Mouse (Mus musculus) forebrain, embryonic 12.5 days (tissue): ENCODE data around the gene Mphosph8. TPM values are rescaled to one million over a fixed set of nuclear protein-coding genes. Genes with fewer than 3 reads are reported as not detected.

Source experiments
- ATAC-seq: fragments of 200-750 bp; cut with Nextera tagmentation; 2 replicates; pipeline ENCODE4 v1.8.0; 2017; ENCODE audit warnings: moderate TSS enrichment; ENCODE audit not compliant: low FRiP score
- H3K27ac ChIP-seq: fragments of 300-500 bp; sonication (generic); 2 replicates; pipeline ENCODE4 v1.5.1; 2016; ENCODE audit warnings: mild to moderate bottlenecking
- H3K27me3 ChIP-seq: fragments of 300-500 bp; sonication (generic); 2 replicates; pipeline ENCODE4 v1.6.1; 2016; ENCODE audit warnings: mild to moderate bottlenecking
- H3K36me3 ChIP-seq: fragments of 300-500 bp; sonication (generic); replicated peaks from 2 replicates; pipeline ENCODE4 v1.6.1; 2016; ENCODE audit warnings: mild to moderate bottlenecking
- H3K4me1 ChIP-seq: fragments of 300-500 bp; sonication (generic); 2 replicates; pipeline ENCODE4 v1.6.1; 2016
- H3K4me2 ChIP-seq: fragments of 300-500 bp; sonication (generic); 2 replicates; pipeline ENCODE4 v1.6.1; 2016; ENCODE audit warnings: mild to moderate bottlenecking, moderate library complexity
- H3K4me3 ChIP-seq: fragments of 300-500 bp; sonication (generic); replicated peaks from 2 replicates; pipeline ENCODE4 v1.5.1; 2016; ENCODE audit warnings: mild to moderate bottlenecking
- H3K9ac ChIP-seq: fragments of 300-500 bp; sonication (generic); 2 replicates; pipeline ENCODE4 v1.6.1; 2016; ENCODE audit warnings: mild to moderate bottlenecking
- H3K9me3 ChIP-seq: fragments of 300-500 bp; sonication (generic); 2 replicates; pipeline ENCODE4 v1.6.1; 2016
- WGBS: fragments of 180-500 bp; shearing (Covaris S2); methylation state at CpG from one replicate; pipeline ENCODE4 v1.1.7; 2016; 5-methylcytosine and 5-hydroxymethylcytosine counted together
- polyA plus RNA-seq: library from polyadenylated mRNA; unstranded; fragments of >200 nt; fragmentation: Nextera tagmentation; extraction: Ambion mirVana; gene quantifications from 2 replicates; pipeline ENCODE4 v1.2.1, GENCODE M21; 2016

Mphosph8 gene
- polyA plus RNA-seq = 53.6 and 57.2 TPM in 2 replicates

GRCm38 (mm10) chr14:56667969-56668802 lies at the start of gene Mphosph8:
TSS of gene Mphosph8 (plus strand) at chr14:56668248.
- peak within 1 kb of the TSS; percentile 87 for H3K9ac ChIP-seq
- H3K4me2 ChIP-seq = peak within 1 kb of the TSS; percentile 77
- WGBS = under 1% methylated on average over 70 of the region's 70 CpGs
- H3K36me3 ChIP-seq = peaks cover 8% of the 10 kb centered on the region
- peaks cover 25% of the 10 kb centered on the region for H3K4me1 ChIP-seq
- peak within 1 kb of the TSS; percentile 95 for H3K27ac ChIP-seq
- no peaks in the 10 kb centered on the region for H3K27me3 ChIP-seq
- peak; percentile 100 for ATAC-seq
- peak within 1 kb of the TSS; percentile 65 for H3K4me3 ChIP-seq
- H3K9me3 ChIP-seq = no peaks in the 10 kb centered on the region

- Histone ChIP-seq H3K27ac (no peak overlapping the region), H3K4me3 (no peak overlapping the region), H3K4me1 (no peaks in the 10 kb centered on the region), H3K36me3 (no peaks in the 10 kb centered on the region), H3K27me3 (no peaks in the 10 kb centered on the region), H3K4me2 (no peak overlapping the region), H3K9me3 (no peaks in the 10 kb centered on the region), H3K9ac (no peak overlapping the region)
- 92% methylated on average over 8 of the region's 8 CpGs for WGBS
- no peak for ATAC-seq
Measured at GRCm38 (mm10) chr14:56620425-56620824, 47.6 kb upstream of the Mphosph8 start.

GRCm38 (mm10) chr14:56626202-56626601 lies 41.8 kb upstream of the Mphosph8 start:
- WGBS = 91% methylated on average over 4 of the region's 4 CpGs
- ATAC-seq = no peak

GRCm38 (mm10) chr14:56628336-56628735 lies 39.7 kb upstream of the Mphosph8 start:
- Histone ChIP-seq H3K4me2 (no peak overlapping the region), H3K4me1 (no peaks in the 10 kb centered on the region), H3K9ac (no peak overlapping the region), H3K27ac (no peak overlapping the region), H3K36me3 (no peaks in the 10 kb centered on the region), H3K27me3 (no peaks in the 10 kb centered on the region), H3K9me3 (no peaks in the 10 kb centered on the region), H3K4me3 (no peak overlapping the region)
- ATAC-seq = no peak
- 96% methylated on average over 3 of the region's 3 CpGs for WGBS

More at GRCm38 (mm10) chr14:56626202-56626601, 41.8 kb upstream of the Mphosph8 start:
- Histone ChIP-seq H3K4me1 (no peaks in the 10 kb centered on the region), H3K9ac (no peak overlapping the region), H3K27me3 (no peaks in the 10 kb centered on the region), H3K9me3 (no peaks in the 10 kb centered on the region), H3K36me3 (no peaks in the 10 kb centered on the region), H3K4me3 (no peak overlapping the region), H3K27ac (no peak overlapping the region), H3K4me2 (no peak overlapping the region)

- no peaks in the 10 kb centered on the region for H3K9me3 ChIP-seq
- no peaks in the 10 kb centered on the region for H3K4me1 ChIP-seq
- no peaks in the 10 kb centered on the region for H3K36me3 ChIP-seq
- no peaks in the 10 kb centered on the region for H3K27me3 ChIP-seq
- no peak overlapping the region for H3K4me3 ChIP-seq
- no peak for ATAC-seq
- WGBS = 89% methylated on average over 2 of the region's 2 CpGs
- H3K27ac ChIP-seq = no peak overlapping the region
- no peak overlapping the region for H3K4me2 ChIP-seq
- H3K9ac ChIP-seq = no peak overlapping the region
Measured at GRCm38 (mm10) chr14:56631109-56631508, 36.9 kb upstream of the Mphosph8 start.

- H3K27me3 ChIP-seq = no peaks in the 10 kb centered on the region
- H3K9me3 ChIP-seq = no peaks in the 10 kb centered on the region
- no peak overlapping the region for H3K4me2 ChIP-seq
- H3K4me1 ChIP-seq = no peaks in the 10 kb centered on the region
- ATAC-seq = no peak
- WGBS = 66% methylated on average over 7 of the region's 7 CpGs
- no peak overlapping the region for H3K27ac ChIP-seq
- no peak overlapping the region for H3K9ac ChIP-seq
- no peaks in the 10 kb centered on the region for H3K36me3 ChIP-seq
- no peak overlapping the region for H3K4me3 ChIP-seq
Measured at GRCm38 (mm10) chr14:56647206-56647605, 20.8 kb upstream of the Mphosph8 start.

GRCm38 (mm10) chr14:56649448-56649847 lies 18.6 kb upstream of the Mphosph8 start:
- H3K27ac ChIP-seq = no peak overlapping the region
- no peak overlapping the region for H3K4me2 ChIP-seq
- H3K36me3 ChIP-seq = no peaks in the 10 kb centered on the region
- H3K4me1 ChIP-seq = no peaks in the 10 kb centered on the region
- no peak overlapping the region for H3K9ac ChIP-seq
- no peaks in the 10 kb centered on the region for H3K27me3 ChIP-seq
- H3K9me3 ChIP-seq = 0 out of 2 replicates have a peak, but pooled peaks cover 3% of the 10 kb centered on the region
- no peak for ATAC-seq
- no peak overlapping the region for H3K4me3 ChIP-seq

- peaks cover 19% of the 10 kb centered on the region for H3K4me1 ChIP-seq
- H3K4me2 ChIP-seq = no peak overlapping the region
- H3K27ac ChIP-seq = no peak overlapping the region
- H3K36me3 ChIP-seq = no peaks in the 10 kb centered on the region
- H3K4me3 ChIP-seq = no peak overlapping the region
- H3K9ac ChIP-seq = no peak overlapping the region
- no peaks in the 10 kb centered on the region for H3K9me3 ChIP-seq
- no peaks in the 10 kb centered on the region for H3K27me3 ChIP-seq
- ATAC-seq = no peak
- WGBS = 77% methylated on average over 5 of the region's 5 CpGs
Measured at GRCm38 (mm10) chr14:56665651-56666050, 2.4 kb upstream of the Mphosph8 start.

GRCm38 (mm10) chr14:56666909-56667308 lies 1.1 kb upstream of the Mphosph8 start:
- Histone ChIP-seq H3K4me3 (peak overlapping the region; percentile 65; the same call in 1 of the 2 replicates), H3K27ac (no peak overlapping the region)

GRCm38 (mm10) chr14:56669046-56669620 lies 1.1 kb downstream of the Mphosph8 start:
- 10% methylated on average over 13 of the region's 13 CpGs for WGBS
- Histone ChIP-seq H3K27me3 (no peaks in the 10 kb centered on the region), H3K27ac (peak overlapping the region; percentile 95; the same call in 1 of the 2 replicates), H3K4me3 (peak overlapping the region; percentile 65), H3K36me3 (peaks cover 11% of the 10 kb centered on the region), H3K4me1 (peaks cover 25% of the 10 kb centered on the region), H3K4me2 (peak overlapping the region; percentile 77), H3K9me3 (no peaks in the 10 kb centered on the region), H3K9ac (peak overlapping the region; percentile 87)
- ATAC-seq = no peak

More at GRCm38 (mm10) chr14:56666909-56667308, 1.1 kb upstream of the Mphosph8 start:
- 70% methylated on average over 3 of the region's 3 CpGs for WGBS
- Histone ChIP-seq H3K27me3 (no peaks in the 10 kb centered on the region), H3K36me3 (no peaks in the 10 kb centered on the region), H3K4me1 (peaks cover 25% of the 10 kb centered on the region), H3K9me3 (no peaks in the 10 kb centered on the region), H3K4me2 (peak overlapping the region; percentile 77), H3K9ac (no peak overlapping the region)
- no peak for ATAC-seq

GRCm38 (mm10) chr14:56685426-56685825 lies 17.4 kb downstream of the Mphosph8 start:
- H3K9me3 ChIP-seq = no peaks in the 10 kb centered on the region
- no peak overlapping the region for H3K27ac ChIP-seq
- no peaks in the 10 kb centered on the region for H3K4me1 ChIP-seq
- no peaks in the 10 kb centered on the region for H3K27me3 ChIP-seq
- no peak overlapping the region for H3K4me2 ChIP-seq
- WGBS = 91% methylated on average over 1 of the region's 1 CpGs
- peaks cover 77% of the 10 kb centered on the region for H3K36me3 ChIP-seq
- H3K4me3 ChIP-seq = no peak overlapping the region
- no peak overlapping the region for H3K9ac ChIP-seq
- no peak for ATAC-seq

GRCm38 (mm10) chr14:56689116-56689515 lies 21.1 kb downstream of the Mphosph8 start:
- Histone ChIP-seq H3K36me3 (peaks cover 90% of the 10 kb centered on the region), H3K4me1 (no peaks in the 10 kb centered on the region), H3K9me3 (no peaks in the 10 kb centered on the region), H3K27ac (no peak overlapping the region), H3K27me3 (no peaks in the 10 kb centered on the region), H3K9ac (no peak overlapping the region), H3K4me2 (no peak overlapping the region), H3K4me3 (no peak overlapping the region)
- no peak for ATAC-seq
- WGBS = 97% methylated on average over 1 of the region's 1 CpGs
